Mouse (Mus musculus) c-Kit-positive CD71-positive TER-119-negative erythroid progenitor cells, embryonic 14.5 days (primary cell): Measurements from ENCODE around the gene Ubr1.
"Not testable (repeated sequence)": the region's sequence is repeated elsewhere in the genome, so short reads cannot be mapped to it uniquely, and the experiment has no call there.

Experiments
- DNase-seq: peaks from one replicate; pipeline ENCODE4 v3.0.0-alpha.2; 2013; ENCODE audit warnings: low read depth

Gene Ubr1

GRCm38 (mm10) chr2:120970559-120971080, at the start of gene Ubr1:
Gene Ubr1, minus strand, starts transcription at chr2:120970715.
- peak; percentile 85 for DNase-seq

GRCm38 (mm10) chr2:121017151-121017550, 46.6 kb upstream of the Ubr1 start:
- no peak for DNase-seq

- no peak for DNase-seq
Observed at GRCm38 (mm10) chr2:121016226-121016625, 45.7 kb upstream of the Ubr1 start.

- DNase-seq = no peak
Observed at GRCm38 (mm10) chr2:121015507-121015906, 45.0 kb upstream of the Ubr1 start.

- DNase-seq = no peak
Observed at GRCm38 (mm10) chr2:121012676-121013075, 42.2 kb upstream of the Ubr1 start.

GRCm38 (mm10) chr2:121009071-121009677, 38.7 kb upstream of the Ubr1 start:
- no peak for DNase-seq

- DNase-seq = no peak
Observed at GRCm38 (mm10) chr2:121008664-121009007, 38.1 kb upstream of the Ubr1 start.

GRCm38 (mm10) chr2:121007925-121008663, 37.6 kb upstream of the Ubr1 start, which contains the start of gene Ccndbp1:
Gene Ccndbp1, plus strand, starts transcription at chr2:121008403.
- DNase-seq = peak; percentile 88

- DNase-seq = no peak
Observed at GRCm38 (mm10) chr2:121006986-121007385, 36.5 kb upstream of the Ubr1 start.

- DNase-seq = no peak
Observed at GRCm38 (mm10) chr2:121004018-121004811, 33.7 kb upstream of the Ubr1 start.

GRCm38 (mm10) chr2:121003586-121003985, 33.1 kb upstream of the Ubr1 start:
- no peak for DNase-seq

GRCm38 (mm10) chr2:120998863-120999262, 28.3 kb upstream of the Ubr1 start:
- DNase-seq = no peak

- DNase-seq = not testable (repeated sequence)
Observed at GRCm38 (mm10) chr2:120996607-120997006, 26.1 kb upstream of the Ubr1 start.

- DNase-seq = no peak
Observed at GRCm38 (mm10) chr2:120991196-120991595, 20.7 kb upstream of the Ubr1 start.

GRCm38 (mm10) chr2:120985241-120985640, 14.7 kb upstream of the Ubr1 start:
- no peak for DNase-seq

- no peak for DNase-seq
Observed at GRCm38 (mm10) chr2:120983611-120984010, 13.1 kb upstream of the Ubr1 start.

GRCm38 (mm10) chr2:120980861-120981260, 10.3 kb upstream of the Ubr1 start:
- no peak for DNase-seq

- no peak for DNase-seq
Observed at GRCm38 (mm10) chr2:120979819-120980218, 9.3 kb upstream of the Ubr1 start.

GRCm38 (mm10) chr2:120978693-120979037, 8.2 kb upstream of the Ubr1 start:
- DNase-seq = no peak

- DNase-seq = no peak
Observed at GRCm38 (mm10) chr2:120977926-120978692, 7.6 kb upstream of the Ubr1 start.

- DNase-seq = peak; percentile 60
Observed at GRCm38 (mm10) chr2:120976990-120977925, 6.7 kb upstream of the Ubr1 start, which contains the start of gene Tmem62. Gene Tmem62, plus strand, starts transcription at chr2:120977017.
